Mouse (Mus musculus) heart, postnatal 0 days (tissue): ENCODE results near the gene Aasdhppt. TPM values are rescaled to one million over a fixed set of nuclear protein-coding genes. Genes with fewer than 3 reads are reported as not detected.

Source experiments
- ATAC-seq: fragments of 200-750 bp; cut with Nextera tagmentation; 2 replicates; pipeline ENCODE4 v1.8.0; 2017; ENCODE audit warnings: low read depth, moderate number of reproducible peaks, moderate library complexity; ENCODE audit not compliant: insufficient read depth
- DNase-seq: peaks from one replicate; pipeline ENCODE4 v3.0.0-alpha.2; 2016; ENCODE audit warnings: low spot score
- H3K27ac ChIP-seq: fragments of 300-500 bp; sonication (generic); 2 replicates; pipeline ENCODE4 v1.5.1; 2014; ENCODE audit warnings: low read depth, mild to moderate bottlenecking
- H3K27me3 ChIP-seq: fragments of 300-500 bp; sonication (generic); 2 replicates; pipeline ENCODE4 v1.6.1; 2014; ENCODE audit warnings: low read length, mixed read lengths; ENCODE audit not compliant: control insufficient read depth, insufficient read depth
- H3K36me3 ChIP-seq: fragments of 300-500 bp; sonication (generic); replicated peaks from 2 replicates; pipeline ENCODE4 v1.6.1; 2014; ENCODE audit warnings: low read length, mixed read lengths; ENCODE audit not compliant: control insufficient read depth, insufficient read depth
- H3K4me1 ChIP-seq: fragments of 300-500 bp; sonication (generic); 2 replicates; pipeline ENCODE4 v1.6.1; 2014; ENCODE audit warnings: antibody characterized with exemption; ENCODE audit not compliant: control insufficient read depth, insufficient read depth
- H3K4me2 ChIP-seq: fragments of 300-500 bp; sonication (generic); 2 replicates; pipeline ENCODE4 v1.6.1; 2014; ENCODE audit warnings: low read depth, mild to moderate bottlenecking, low read length, moderate library complexity
- H3K4me3 ChIP-seq: fragments of 300-500 bp; sonication (generic); 2 replicates; pipeline ENCODE4 v1.5.1; 2014; ENCODE audit warnings: low read depth, low read length
- H3K9ac ChIP-seq: fragments of 300-500 bp; sonication (generic); replicated peaks from 2 replicates; pipeline ENCODE4 v1.6.1; 2014; ENCODE audit warnings: low read depth, low read length, mixed read lengths
- H3K9me3 ChIP-seq: fragments of 300-500 bp; sonication (generic); replicated peaks from 2 replicates; pipeline ENCODE4 v1.6.1; 2016; ENCODE audit warnings: low read length; ENCODE audit not compliant: control insufficient read depth
- CTCF ChIP-seq: IDR thresholded peaks from 2 replicates; pipeline ENCODE4 v1.5.1; 2016; ENCODE audit warnings: antibody characterized with exemption, control low read depth, low read depth
- EP300 ChIP-seq: IDR thresholded peaks from 2 replicates; pipeline ENCODE4 v1.6.1; 2016; ENCODE audit warnings: antibody characterized with exemption, low read depth
- WGBS: fragments of 180-500 bp; shearing (Covaris S2); extraction: QIAGEN DNeasy Blood & Tissue Kit; methylation state at CpG from one replicate; pipeline ENCODE4 v1.1.7; 2014; 5-methylcytosine and 5-hydroxymethylcytosine counted together
- polyA plus RNA-seq: library from polyadenylated mRNA; unstranded; fragments of >200 nt; fragmentation: Nextera tagmentation; extraction: Ambion mirVana; gene quantifications from 2 replicates; pipeline ENCODE4 v1.2.1, GENCODE M21; 2015
- total RNA-seq: library from RNA; depleted of rRNA; stranded (reverse); fragments of >200 nt; gene quantifications from 2 replicates; pipeline ENCODE4 v1.2.3, GENCODE M21; 2014; ENCODE audit warnings: low replicate concordance; rRNA removed

Aasdhppt gene
- total RNA-seq (14.0 and 17.5 TPM in 2 replicates), polyA plus RNA-seq (29.1 and 30.6 TPM in 2 replicates)

- Histone ChIP-seq H3K9ac (peak within 1 kb of the TSS; percentile 93), H3K4me2 (peak within 1 kb of the TSS; percentile 87), H3K4me3 (peak within 1 kb of the TSS; percentile 80), H3K4me1 (peaks cover 13% of the 10 kb centered on the region), H3K27me3 (no peaks in the 10 kb centered on the region), H3K9me3 (no peaks in the 10 kb centered on the region), H3K36me3 (peaks cover 4% of the 10 kb centered on the region; the same call in 1 of the 2 replicates), H3K27ac (peak within 1 kb of the TSS; percentile 97)
- TF ChIP-seq CTCF = peak; percentile 6; the same call in 1 of the 2 replicates
- TF ChIP-seq EP300 = peak; percentile 66; the same call in 1 of the 2 replicates
- peak; percentile 99 for DNase-seq
- ATAC-seq = peak; percentile 95
- WGBS = under 1% methylated on average over 53 of the region's 53 CpGs
Observed at GRCm38 (mm10) chr9:4309351-4310085, at the start of gene Aasdhppt, which contains the start of gene Kbtbd3. Aasdhppt (minus strand) TSS chr9:4309471. Kbtbd3 (plus strand) TSS chr9:4309833.

- no peaks in the 10 kb centered on the region for H3K36me3 ChIP-seq
- no peaks in the 10 kb centered on the region for H3K4me1 ChIP-seq
- ATAC-seq (no peak), DNase-seq (no peak)
- H3K27me3 ChIP-seq = no peaks in the 10 kb centered on the region
- no peak overlapping the region for H3K4me3 ChIP-seq
- no peaks in the 10 kb centered on the region for H3K9me3 ChIP-seq
- no peak overlapping the region for H3K27ac ChIP-seq
- WGBS = 81% methylated on average over 1 of the region's 1 CpGs
- no peak overlapping the region for H3K4me2 ChIP-seq
- no peak overlapping the region for H3K9ac ChIP-seq
- TF ChIP-seq EP300 = no peak
- no peak for TF ChIP-seq CTCF
Observed at GRCm38 (mm10) chr9:4353163-4353562, 43.9 kb upstream of the Aasdhppt start.

- Histone ChIP-seq H3K4me1 (no peaks in the 10 kb centered on the region), H3K4me2 (no peak overlapping the region), H3K36me3 (peaks cover 7% of the 10 kb centered on the region; the same call in 1 of the 2 replicates), H3K4me3 (no peak overlapping the region), H3K9me3 (no peaks in the 10 kb centered on the region), H3K9ac (no peak overlapping the region), H3K27ac (no peak overlapping the region), H3K27me3 (no peaks in the 10 kb centered on the region)
- 78% methylated on average over 6 of the region's 6 CpGs for WGBS
- no peak for TF ChIP-seq CTCF
- no peak for TF ChIP-seq EP300
- DNase-seq (no peak), ATAC-seq (no peak)
Observed at GRCm38 (mm10) chr9:4318939-4319721, 9.9 kb upstream of the Aasdhppt start.

GRCm38 (mm10) chr9:4315746-4316145 lies 6.5 kb upstream of the Aasdhppt start:
- 81% methylated on average over 2 of the region's 2 CpGs for WGBS
- Histone ChIP-seq H3K27me3 (no peaks in the 10 kb centered on the region), H3K27ac (no peak overlapping the region), H3K36me3 (peaks cover 9% of the 10 kb centered on the region; the same call in 1 of the 2 replicates), H3K4me2 (no peak overlapping the region), H3K4me3 (no peak overlapping the region), H3K9me3 (no peaks in the 10 kb centered on the region), H3K4me1 (peaks cover 4% of the 10 kb centered on the region; the same call in 1 of the 2 replicates), H3K9ac (no peak overlapping the region)
- no peak for DNase-seq
- no peak for ATAC-seq
- TF ChIP-seq CTCF = no peak
- no peak for TF ChIP-seq EP300

- no peak for ATAC-seq
- H3K4me1 ChIP-seq = peaks cover 9% of the 10 kb centered on the region
- H3K27ac ChIP-seq = no peak overlapping the region
- H3K27me3 ChIP-seq = no peaks in the 10 kb centered on the region
- TF ChIP-seq EP300 (no peak), CTCF (no peak)
- no peak overlapping the region for H3K9ac ChIP-seq
- H3K4me2 ChIP-seq = no peak overlapping the region
- H3K36me3 ChIP-seq = peaks cover 9% of the 10 kb centered on the region; the same call in 1 of the 2 replicates
- H3K4me3 ChIP-seq = no peak overlapping the region
- H3K9me3 ChIP-seq = no peaks in the 10 kb centered on the region
- DNase-seq = no peak
- 92% methylated on average over 4 of the region's 4 CpGs for WGBS
Observed at GRCm38 (mm10) chr9:4313946-4314345, 4.7 kb upstream of the Aasdhppt start.
